In genomic region chr11:58292791-58293190, GRCm38 (mm10) we compare ENCODE assay signal across 18 mouse cellular contexts. TPM values are rescaled to one million over a fixed set of nuclear protein-coding genes. Genes with fewer than 3 reads are reported as not detected.
"Had no signal": no experiment of that assay in that cellular context is flagged by ENCODE, and none has a peak within 500 bp of the region (broad histone marks: within the 10 kb centered on the region; RNA-seq: fewer than 3 reads in every experiment).

No protein-coding gene starts in this region.

- H3K9ac ChIP-seq: kidney, embryonic 15.5 days; midbrain, embryonic 12.5 days; neural tube, embryonic 13.5 days had no signal

- ATAC-seq: intestine, embryonic 16.5 days; lung, postnatal 0 days; midbrain, embryonic 16.5 days had no signal

- H3K27ac ChIP-seq: kidney, embryonic 15.5 days; macrophage; midbrain, embryonic 12.5 days; neural tube, embryonic 13.5 days had no signal

- H3K4me1 ChIP-seq: midbrain, embryonic 12.5 days; neural tube, embryonic 13.5 days had no signal

- H3K4me3 ChIP-seq: kidney, embryonic 15.5 days; megakaryocyte, embryonic 14.5 days; midbrain, embryonic 12.5 days; neural tube, embryonic 13.5 days had no signal

- DNase-seq: kidney, adult 2 months; kidney, postnatal 14 days; left cerebral cortex, postnatal 4 days; lung, adult 18-20 months; right cerebral cortex, adult 18-20 months; thymus, postnatal 36 days had no signal

- H3K9me3 ChIP-seq: kidney, embryonic 15.5 days; midbrain, embryonic 12.5 days; neural tube, embryonic 13.5 days had no signal

- H3K36me3 ChIP-seq: kidney, embryonic 15.5 days; midbrain, embryonic 12.5 days; neural tube, embryonic 13.5 days had no signal

- H3K27me3 ChIP-seq: kidney, embryonic 15.5 days; midbrain, embryonic 12.5 days; neural tube, embryonic 13.5 days had no signal

- H3K4me2 ChIP-seq: kidney, embryonic 15.5 days; midbrain, embryonic 12.5 days; neural tube, embryonic 13.5 days had no signal

RNA-seq across cellular contexts. Expression of gene 4930438A08Rik, which starts 18.2 kb away (rescaled TPM):
- total RNA-seq: layer of hippocampus, adult 8-10 months; layer of hippocampus, postnatal 14 days; left cerebral cortex, adult 18-20 months; left cerebral cortex, postnatal 10 days; left cerebral cortex, postnatal 4 days had no signal
- polyA plus RNA-seq: intestine, embryonic 16.5 days; kidney, adult 2 months; kidney, embryonic 15.5 days; midbrain, embryonic 16.5 days; neural tube, embryonic 13.5 days had no signal
